Mouse (Mus musculus): ENCODE measurements at regions not wholly inside any gene's neighbourhood (a gene's known extent, or its start where the extent isn't known, plus 50 kb on each side); places are given as distances from the start of the nearest gene placed in this dataset.

GRCm38 (mm10) chr17:61495261-61495660 is 1385.9 kb downstream of the Efna5 start:
- TF ChIP-seq NELFE (IDR thresholded peaks at IDR 0.05; ENCODE audit: low read depth, low read length) (no peak), ZC3H11A (IDR thresholded peaks at IDR 0.05; ENCODE audit: low read depth, low read length) (no peak), CTCF (IDR thresholded peaks at IDR 0.05 in 2 of 3, conservative IDR thresholded peaks at IDR 0.05 in 1 of 3; ENCODE audit: control insufficient read depth in 1 of 3, insufficient read depth in 1 of 3, low read depth in 2 of 3, low read length in 3 of 3, poor library complexity in 1 of 3, severe bottlenecking in 1 of 3) (no peak), CHD2 (IDR thresholded peaks at IDR 0.05; ENCODE audit: low read length) (no peak), BHLHE40 (IDR thresholded peaks at IDR 0.05; ENCODE audit: borderline replicate concordance, low read depth, low read length) (no peak), POLR2A (IDR thresholded peaks at IDR 0.05; ENCODE audit: control insufficient read depth in 1 of 2, insufficient read depth in 1 of 2, low read depth in 1 of 2, low read length in 2 of 2, poor library complexity in 1 of 2) (no peak)

All from MEL (cell line).